Mouse (Mus musculus): ENCODE measurements around the gene Tlr9.

Tlr9 gene

GRCm38 (mm10) chr9:106222261-106222851 lies at the start of gene Tlr9:
TSS of gene Tlr9 (plus strand) at chr9:106222598.
- DNase-seq (ENCODE audit: low read depth, low spot score), result no peak

GRCm38 (mm10) chr9:106173363-106173762 lies 49.0 kb upstream of the Tlr9 start:
- DNase-seq (ENCODE audit: low read depth, low spot score), result no peak

GRCm38 (mm10) chr9:106175552-106176200 lies 46.7 kb upstream of the Tlr9 start:
- DNase-seq (ENCODE audit: low read depth, low spot score), result no peak

- peak; percentile 62 for DNase-seq (ENCODE audit: low read depth, low spot score)
Measured at GRCm38 (mm10) chr9:106176769-106177168, 45.6 kb upstream of the Tlr9 start.

- no peak for DNase-seq (ENCODE audit: low read depth, low spot score)
Measured at GRCm38 (mm10) chr9:106177799-106178198, 44.6 kb upstream of the Tlr9 start.

GRCm38 (mm10) chr9:106179454-106179853 lies 42.9 kb upstream of the Tlr9 start:
- DNase-seq (ENCODE audit: low read depth, low spot score), result no peak

- DNase-seq (ENCODE audit: low read depth, low spot score), result no peak
Measured at GRCm38 (mm10) chr9:106179964-106180363, 42.4 kb upstream of the Tlr9 start.

GRCm38 (mm10) chr9:106182146-106182545 lies 40.3 kb upstream of the Tlr9 start:
- no peak for DNase-seq (ENCODE audit: low read depth, low spot score)

- no peak for DNase-seq (ENCODE audit: low read depth, low spot score)
Measured at GRCm38 (mm10) chr9:106183996-106184395, 38.4 kb upstream of the Tlr9 start.

GRCm38 (mm10) chr9:106191355-106191754 lies 31.0 kb upstream of the Tlr9 start:
- no peak for DNase-seq (ENCODE audit: low read depth, low spot score)

GRCm38 (mm10) chr9:106192024-106192423 lies 30.4 kb upstream of the Tlr9 start:
- DNase-seq (ENCODE audit: low read depth, low spot score), result no peak

GRCm38 (mm10) chr9:106192998-106193397 lies 29.4 kb upstream of the Tlr9 start:
- no peak for DNase-seq (ENCODE audit: low read depth, low spot score)

GRCm38 (mm10) chr9:106193930-106194807 lies 28.2 kb upstream of the Tlr9 start:
- DNase-seq (ENCODE audit: low read depth, low spot score), result no peak

- DNase-seq (ENCODE audit: low read depth, low spot score), result no peak
Measured at GRCm38 (mm10) chr9:106195693-106196092, 26.7 kb upstream of the Tlr9 start.

- no peak for DNase-seq (ENCODE audit: low read depth, low spot score)
Measured at GRCm38 (mm10) chr9:106197081-106197713, 25.2 kb upstream of the Tlr9 start.

- DNase-seq (ENCODE audit: low read depth, low spot score), result no peak
Measured at GRCm38 (mm10) chr9:106197732-106198131, 24.7 kb upstream of the Tlr9 start.

- DNase-seq (ENCODE audit: low read depth, low spot score), result peak; percentile 40
Measured at GRCm38 (mm10) chr9:106198962-106199458, 23.4 kb upstream of the Tlr9 start.

- DNase-seq (ENCODE audit: low read depth, low spot score), result no peak
Measured at GRCm38 (mm10) chr9:106199535-106200272, 22.7 kb upstream of the Tlr9 start, which contains the start of gene Ppm1m. TSS of gene Ppm1m (minus strand) at chr9:106199746.

- DNase-seq (ENCODE audit: low read depth, low spot score), result no peak
Measured at GRCm38 (mm10) chr9:106201895-106202294, 20.5 kb upstream of the Tlr9 start.

GRCm38 (mm10) chr9:106202819-106203636 lies 19.4 kb upstream of the Tlr9 start, which contains the start of gene Twf2:
TSS of gene Twf2 (plus strand) at chr9:106203108.
- DNase-seq (ENCODE audit: low read depth, low spot score), result peak; percentile 94

Measured in forelimb bud, embryonic 11.5 days (tissue).